Mouse (Mus musculus) mammary gland, adult 2 months (tissue): ENCODE measurements around the gene Gpr35. TPM values are rescaled to one million over a fixed set of nuclear protein-coding genes. Genes with fewer than 3 reads are reported as not detected.

Experiments used
- polyA plus RNA-seq: library from polyadenylated mRNA; depleted of rRNA; stranded (reverse); fragments of >200 nt; gene quantifications from 2 replicates; pipeline ENCODE4 v1.2.3, GENCODE M21; 2012; ENCODE audit warnings: low replicate concordance; rRNA removed

Gpr35 gene
- polyA plus RNA-seq: 5.6 and 6.3 TPM in 2 replicates

DNA sequence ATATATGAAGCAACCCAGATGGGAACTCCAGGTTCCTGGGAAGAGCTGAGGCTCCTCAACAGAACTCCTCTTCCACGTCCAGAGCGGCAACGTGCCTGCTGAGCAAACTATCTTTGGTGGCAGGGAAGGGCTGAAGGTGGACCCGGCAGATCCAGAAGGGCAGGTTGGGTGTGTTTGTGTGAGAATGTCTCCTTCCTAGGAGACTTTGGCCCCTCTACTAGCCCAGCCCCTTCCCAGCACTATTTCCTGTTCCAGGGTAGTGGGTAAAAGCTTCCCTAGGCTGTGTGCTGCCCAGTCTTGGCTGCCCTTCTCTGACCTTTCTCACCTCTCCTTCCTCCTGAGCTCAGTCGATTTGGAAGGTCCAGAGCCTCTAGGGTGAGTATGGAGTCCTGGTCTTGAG lies at the start of gene Gpr35:
TSS of gene Gpr35 (plus strand) at position 259 of the 400 bp plus-strand sequence.

DNA sequence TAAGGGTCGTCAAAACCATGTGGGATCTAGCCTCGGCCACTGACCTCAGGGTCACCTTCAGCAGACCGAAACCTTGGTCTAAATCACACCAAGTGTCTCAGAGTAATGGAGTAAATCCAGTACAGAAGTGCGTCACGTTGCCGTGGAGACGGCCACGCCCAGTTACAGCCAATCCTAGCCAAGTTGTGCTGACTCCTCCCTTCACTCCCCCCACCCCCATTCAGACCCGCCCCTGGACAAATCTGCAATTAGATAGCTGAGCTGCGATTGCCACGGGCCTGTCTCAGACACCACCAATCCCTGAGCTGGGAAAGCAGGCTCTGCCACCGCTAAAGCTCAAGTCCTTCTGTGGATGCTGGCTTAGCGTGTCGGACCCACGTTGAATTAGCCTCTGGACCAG lies 47.9 kb upstream of the Gpr35 start, which contains the start of gene Ankmy1:
TSS of gene Ankmy1 (minus strand) at position 121 of the 400 bp plus-strand sequence.

DNA sequence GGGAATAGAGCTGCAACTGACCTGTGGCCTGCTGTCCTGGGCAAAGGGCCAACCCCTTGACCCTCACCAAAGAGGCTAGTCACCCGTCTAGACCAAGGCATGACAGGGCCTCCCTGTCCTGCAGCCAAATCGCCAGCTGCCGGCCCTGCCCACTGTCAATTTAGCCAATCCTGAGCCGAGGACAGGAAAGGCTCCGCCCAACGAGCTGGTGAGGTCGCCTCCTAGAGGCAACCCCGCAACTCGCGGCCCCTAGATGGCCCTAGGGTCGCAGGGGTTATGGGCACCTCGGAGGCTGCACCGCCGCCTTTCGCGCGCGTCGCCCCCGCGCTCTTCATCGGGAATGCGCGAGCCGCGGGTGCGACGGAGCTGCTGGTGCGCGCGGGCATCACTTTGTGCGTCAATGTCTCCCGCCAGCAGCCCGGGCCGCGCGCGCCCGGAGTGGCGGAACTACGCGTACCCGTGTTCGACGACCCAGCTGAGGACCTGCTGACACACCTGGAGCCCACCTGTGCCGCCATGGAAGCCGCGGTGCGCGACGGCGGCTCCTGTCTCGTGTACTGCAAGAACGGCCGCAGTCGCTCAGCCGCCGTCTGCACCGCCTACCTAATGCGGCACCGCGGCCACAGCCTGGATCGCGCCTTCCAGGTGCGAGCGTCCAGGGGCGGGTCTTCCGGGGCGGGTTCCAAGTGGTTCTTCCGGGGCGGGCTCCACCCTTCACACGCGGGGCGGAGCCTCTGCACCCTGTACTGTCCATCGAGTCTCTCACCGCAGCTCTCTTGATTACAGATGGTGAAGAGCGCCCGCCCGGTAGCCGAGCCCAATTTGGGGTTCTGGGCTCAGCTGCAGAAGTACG lies 43.7 kb upstream of the Gpr35 start, which contains the start of gene Dusp28:
TSS of gene Dusp28 (plus strand) at position 203 of the 853 bp plus-strand sequence.

DNA sequence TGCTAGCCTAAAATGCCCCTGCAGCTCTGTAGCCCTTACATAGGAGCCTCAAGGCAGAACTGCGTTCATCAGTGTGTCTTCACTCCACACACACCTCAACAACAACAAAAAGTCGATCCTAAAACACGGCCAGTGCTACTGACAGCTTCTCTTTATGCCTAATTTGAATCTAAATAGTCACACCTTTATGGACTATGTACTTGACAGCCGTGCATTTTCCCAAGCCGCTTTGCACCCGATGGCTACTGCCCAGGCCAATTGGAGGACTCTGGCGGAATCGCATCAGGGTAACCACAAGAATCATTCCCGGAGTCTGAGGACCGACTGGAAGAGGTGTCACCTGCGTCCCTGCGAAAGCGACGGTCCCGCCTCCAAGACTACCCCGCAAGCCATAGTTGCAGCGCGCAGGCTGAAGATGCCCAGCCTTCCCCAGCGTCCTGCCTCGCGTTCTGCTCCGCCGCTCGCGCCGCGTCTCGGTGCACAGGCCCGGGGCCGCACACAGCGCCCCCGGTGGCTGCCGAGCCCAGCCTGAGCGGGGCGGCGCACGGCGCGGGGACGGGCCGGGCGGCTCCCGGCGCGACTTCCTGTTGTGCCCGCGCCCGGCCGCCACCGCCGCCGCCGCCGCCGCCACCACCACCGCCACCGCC lies 40.3 kb upstream of the Gpr35 start, which contains the start of gene Rnpepl1:
TSS of gene Rnpepl1 (plus strand) at position 545 of the 647 bp plus-strand sequence.

DNA sequence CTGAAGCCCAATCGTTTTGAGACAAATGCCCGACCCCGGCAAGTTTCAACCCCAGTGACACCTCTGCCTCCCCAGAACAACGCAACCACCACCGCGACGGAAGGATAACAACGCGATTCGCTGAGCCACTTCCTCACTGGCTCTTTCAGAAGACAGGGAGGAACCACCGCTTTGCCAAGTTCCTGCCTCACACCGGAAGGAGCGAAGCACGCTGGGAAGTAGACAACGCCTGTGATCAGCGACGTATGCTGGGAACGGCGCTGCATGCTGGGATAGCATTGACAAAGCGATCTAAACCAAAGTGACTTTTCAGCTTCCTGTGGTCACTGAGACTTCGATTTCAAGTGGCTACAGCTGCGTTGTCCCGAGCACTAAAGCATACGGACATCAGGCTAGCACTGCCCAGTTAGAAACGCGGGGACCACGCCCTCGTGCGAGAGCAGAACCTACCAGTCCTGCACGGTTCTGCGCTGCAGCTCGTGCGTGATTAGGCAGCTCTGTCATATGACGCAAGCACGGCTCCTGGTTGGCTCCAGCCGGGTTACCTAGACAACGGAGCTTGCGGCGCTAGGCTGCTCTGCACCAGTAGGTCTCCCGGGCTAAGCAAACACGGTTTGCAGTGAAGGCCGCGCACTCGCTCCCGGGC lies 16.4 kb upstream of the Gpr35 start, which contains the start of gene Capn10:
TSS of gene Capn10 (plus strand) at position 195 of the 646 bp plus-strand sequence.

DNA sequence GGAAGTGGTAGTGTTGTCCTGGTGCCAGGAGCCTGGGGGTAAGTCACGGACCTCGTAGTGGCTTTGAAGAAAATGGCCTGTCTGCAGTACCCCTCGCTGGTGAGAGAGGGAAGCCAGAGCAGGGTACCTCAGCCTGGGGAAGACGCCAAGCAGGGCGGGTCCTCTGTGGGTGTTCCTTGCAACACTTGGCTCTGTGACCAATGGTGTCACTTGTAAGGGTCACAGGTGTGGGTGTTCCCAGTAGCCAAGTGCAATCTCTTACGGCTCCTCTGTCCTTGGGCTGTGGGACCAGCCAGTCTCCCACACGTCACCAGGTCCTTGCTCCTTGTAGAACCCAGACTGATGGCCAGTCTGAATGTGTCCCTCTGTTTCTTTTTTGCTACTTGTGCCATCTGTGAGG lies 55.4 kb downstream of the Gpr35 start, which contains the start of gene Aqp12:
TSS of gene Aqp12 (plus strand) at position 274 of the 400 bp plus-strand sequence.

Other genes with a start within 250 kb of the Gpr35 start
- 28.3 and 48.2 TPM in 2 replicates for gene Gpc1, start 119.2 kb upstream of the Gpr35 start, polyA plus RNA-seq
- 0.17 and 0.23 TPM in 2 replicates for gene Ankmy1, start 48.0 kb upstream of the Gpr35 start, polyA plus RNA-seq
- gene Dusp28, start 43.9 kb upstream of the Gpr35 start, polyA plus RNA-seq: 30.0 and 42.4 TPM in 2 replicates
- 207 and 319 TPM in 2 replicates for gene Rnpepl1, start 40.1 kb upstream of the Gpr35 start, polyA plus RNA-seq
- gene Capn10, start 16.5 kb upstream of the Gpr35 start, polyA plus RNA-seq: 21.3 and 25.7 TPM in 2 replicates
- gene Aqp12, start 55.5 kb downstream of the Gpr35 start, polyA plus RNA-seq: not detected in 2 replicates
- gene Kif1a, start 151.1 kb downstream of the Gpr35 start, polyA plus RNA-seq: 2.7 and 3.2 TPM in 2 replicates
- 0.53 TPM in 1 of 2 replicates, not detected in the other for gene Agxt, start 184.4 kb downstream of the Gpr35 start, polyA plus RNA-seq
- gene 2310007B03Rik, start 210.1 kb downstream of the Gpr35 start, polyA plus RNA-seq: 0.19 and 0.82 TPM in 2 replicates
- 0.37 and 0.38 TPM in 2 replicates for gene Crocc2, start 217.9 kb downstream of the Gpr35 start, polyA plus RNA-seq